Comparison of ENCODE assay signal across 16 mouse cellular contexts in the genomic region with DNA sequence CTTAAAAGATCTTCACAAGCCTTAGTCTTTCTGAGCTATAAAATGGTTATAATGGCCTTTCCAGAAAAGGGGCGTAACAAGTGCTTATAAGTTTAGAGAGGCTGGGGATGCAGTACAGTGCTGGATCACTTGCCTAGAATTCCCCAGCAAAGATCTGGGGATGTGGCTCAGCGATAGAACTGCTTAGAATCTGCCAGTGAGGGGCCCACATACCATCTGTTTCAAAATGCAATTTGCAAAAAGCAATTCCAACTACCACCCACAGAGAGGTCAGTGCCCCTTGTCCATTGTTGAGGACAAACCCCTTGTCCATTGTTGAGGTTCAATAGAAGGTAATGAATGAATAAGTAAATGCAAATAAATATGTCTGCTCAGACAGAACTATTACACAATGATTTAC.
DNase-seq lines count a peak whose midpoint lies in the region; ATAC-seq lines count a peak whose summit lies in the region.
"Had no signal": no experiment of that assay in that cellular context is flagged by ENCODE, and none has a peak within 500 bp of the region (broad histone marks: within the 10 kb centered on the region; RNA-seq: fewer than 3 reads in every experiment).

No protein-coding gene starts in this region.

- peak overlapping the region; percentile 15; the same call in 1 of the 2 replicates for H3K27ac ChIP-seq in midbrain, embryonic 12.5 days (replicated peaks)
- no peak overlapping the region for H3K27ac ChIP-seq in midbrain, embryonic 15.5 days
- peak overlapping the region; percentile 71 for H3K27ac ChIP-seq in forebrain, embryonic 15.5 days (replicated peaks)
- H3K27ac ChIP-seq: embryonic facial prominence, embryonic 10.5 days; heart, adult 2 months; hindbrain, embryonic 14.5 days; kidney, postnatal 0 days; stomach, embryonic 15.5 days had no signal

- DNase-seq in embryo, embryonic 9.5 days (ENCODE audit: extremely low spot score): peak; percentile 48
- no peak for DNase-seq in heart, adult 8-10 months (ENCODE audit: low spot score)
- DNase-seq in cerebellum, adult 9-10 months: no peak
- DNase-seq in kidney, postnatal 36 days: no peak
- DNase-seq: cerebellum, adult 11-12 months; kidney, adult 18-20 months; thymus, postnatal 25 days had no signal

- 29% methylated on average over 2 of the region's 2 CpGs for WGBS in midbrain, embryonic 12.5 days
- WGBS in midbrain, embryonic 15.5 days: 34% methylated on average over 2 of the region's 2 CpGs
- WGBS in forebrain, embryonic 15.5 days: 22% methylated on average over 2 of the region's 2 CpGs

- H3K9ac ChIP-seq in midbrain, embryonic 12.5 days (replicated peaks): no peak overlapping the region
- H3K9ac ChIP-seq in midbrain, embryonic 15.5 days: no peak overlapping the region
- no peak overlapping the region for H3K9ac ChIP-seq in forebrain, embryonic 15.5 days (replicated peaks)
- H3K9ac ChIP-seq: hindbrain, embryonic 14.5 days; stomach, embryonic 15.5 days had no signal

- H3K4me1 ChIP-seq in midbrain, embryonic 12.5 days: peaks cover 9% of the 10 kb centered on the region
- peaks cover 9% of the 10 kb centered on the region for H3K4me1 ChIP-seq in midbrain, embryonic 15.5 days
- peaks cover 12% of the 10 kb centered on the region for H3K4me1 ChIP-seq in forebrain, embryonic 15.5 days
- H3K4me1 ChIP-seq: stomach, embryonic 15.5 days had no signal

- no peak overlapping the region for H3K4me2 ChIP-seq in midbrain, embryonic 12.5 days (replicated peaks)
- no peak overlapping the region for H3K4me2 ChIP-seq in midbrain, embryonic 15.5 days
- H3K4me2 ChIP-seq in forebrain, embryonic 15.5 days (replicated peaks): no peak overlapping the region
- H3K4me2 ChIP-seq: hindbrain, embryonic 14.5 days; stomach, embryonic 15.5 days had no signal

- no peaks in the 10 kb centered on the region for H3K36me3 ChIP-seq in midbrain, embryonic 12.5 days
- no peaks in the 10 kb centered on the region for H3K36me3 ChIP-seq in midbrain, embryonic 15.5 days (replicated peaks)
- H3K36me3 ChIP-seq in forebrain, embryonic 15.5 days: no peaks in the 10 kb centered on the region
- H3K36me3 ChIP-seq: embryonic facial prominence, embryonic 10.5 days; stomach, embryonic 15.5 days had no signal

- 0 out of 2 replicates have a peak, but pooled peaks cover 2% of the 10 kb centered on the region for H3K9me3 ChIP-seq in midbrain, embryonic 12.5 days
- H3K9me3 ChIP-seq in midbrain, embryonic 15.5 days: no peaks in the 10 kb centered on the region
- no peaks in the 10 kb centered on the region for H3K9me3 ChIP-seq in forebrain, embryonic 15.5 days
- H3K9me3 ChIP-seq: embryonic facial prominence, embryonic 10.5 days; stomach, embryonic 15.5 days had no signal

- no peak overlapping the region for H3K4me3 ChIP-seq in midbrain, embryonic 12.5 days
- H3K4me3 ChIP-seq in midbrain, embryonic 15.5 days: no peak overlapping the region
- H3K4me3 ChIP-seq in forebrain, embryonic 15.5 days: no peak overlapping the region
- H3K4me3 ChIP-seq: embryonic facial prominence, embryonic 10.5 days; heart, adult 2 months; stomach, embryonic 15.5 days had no signal

- peaks cover 61% of the 10 kb centered on the region for H3K27me3 ChIP-seq in midbrain, embryonic 12.5 days
- peaks cover 8% of the 10 kb centered on the region; the same call in 1 of the 2 replicates for H3K27me3 ChIP-seq in midbrain, embryonic 15.5 days (replicated peaks)
- H3K27me3 ChIP-seq in forebrain, embryonic 15.5 days: no peaks in the 10 kb centered on the region
- H3K27me3 ChIP-seq: stomach, embryonic 15.5 days had no signal

- ATAC-seq in midbrain, embryonic 12.5 days (ENCODE audit: low FRiP score, low read depth): no peak
- no peak for ATAC-seq in midbrain, embryonic 15.5 days (replicated peaks)
- peak; percentile 35; the same call in 1 of the 2 replicates for ATAC-seq in forebrain, embryonic 15.5 days (replicated peaks)
- ATAC-seq: inflammation-experienced regulatory T-cells, adult 6 months had no signal
